Mouse (Mus musculus) liver (tissue): ENCODE measurements at regions not wholly inside any gene's neighbourhood (a gene's known extent, or its start where the extent isn't known, plus 50 kb on each side); places are given as distances from the start of the nearest gene placed in this dataset.

Experiments used
- DNase-seq: peaks from one replicate; pipeline ENCODE4 v3.0.0-alpha.2; 2020; ENCODE audit warnings: mixed read lengths

- DNase-seq, result no peak
Observed at GRCm38 (mm10) chr2:12833579-12833978, 90.3 kb upstream of the Pter start.

DNA sequence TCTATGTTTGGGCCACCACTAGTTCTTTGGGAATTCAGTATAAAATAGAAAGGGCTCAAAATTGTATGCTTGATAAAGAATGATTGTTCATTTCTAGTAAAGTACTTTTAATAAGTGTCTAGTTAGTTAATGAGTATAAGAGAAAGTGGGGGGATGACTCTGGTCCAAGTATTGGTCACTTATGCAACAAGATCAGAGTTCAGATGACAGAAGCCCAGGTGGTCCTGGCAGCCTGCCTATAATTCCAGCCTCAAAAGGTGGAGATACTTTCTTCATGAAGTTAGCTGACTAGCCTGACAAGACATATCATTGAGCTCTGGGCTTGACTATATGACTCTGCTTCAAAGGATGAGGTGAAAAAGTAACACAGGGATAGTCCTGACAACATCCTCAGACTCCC, 57.3 kb upstream of the Pter start:
- peak; percentile 21 for DNase-seq

DNA sequence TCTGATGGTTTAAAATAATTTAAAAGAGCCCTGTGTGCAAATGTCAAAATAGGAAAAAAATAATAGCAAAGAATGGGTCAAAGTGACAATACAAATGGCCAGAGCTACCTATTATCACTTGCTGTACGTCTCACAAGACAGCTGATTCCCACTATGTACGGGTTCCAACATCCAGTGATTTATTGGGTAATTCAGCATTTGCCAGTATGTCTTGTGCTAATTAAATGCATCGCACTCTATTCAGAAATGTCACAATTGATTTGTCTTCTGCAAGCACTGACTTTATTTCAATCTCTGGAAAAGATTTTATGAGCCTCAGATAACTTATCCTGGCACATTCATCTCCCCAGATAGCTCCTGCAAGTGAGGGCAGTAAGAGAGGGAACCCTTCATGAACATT, 55.1 kb upstream of the Pter start:
- no peak for DNase-seq
